Mouse (Mus musculus) midbrain, embryonic 10.5 days (tissue): ENCODE data around the gene Masp2. TPM values are rescaled to one million over a fixed set of nuclear protein-coding genes. Genes with fewer than 3 reads are reported as not detected.
A peak's percentile ranks its signal among the peaks of the same experiment; 100 is the strongest.

Experiments used
- DNase-seq: peaks from one replicate; pipeline ENCODE4 v3.0.0-alpha.2; 2017; ENCODE audit warnings: low spot score
- H3K27ac ChIP-seq: fragments of 300-500 bp; sonication (generic); replicated peaks from 2 replicates; pipeline ENCODE4 v1.5.1; 2016; ENCODE audit warnings: mild to moderate bottlenecking
- H3K27me3 ChIP-seq: fragments of 300-500 bp; sonication (generic); 2 replicates; pipeline ENCODE4 v1.6.1; 2016; ENCODE audit warnings: low read depth, mild to moderate bottlenecking; ENCODE audit not compliant: poor library complexity, severe bottlenecking
- H3K36me3 ChIP-seq: fragments of 300-500 bp; sonication (generic); 2 replicates; pipeline ENCODE4 v1.6.1; 2016; ENCODE audit warnings: mild to moderate bottlenecking, moderate library complexity
- H3K4me1 ChIP-seq: fragments of 300-500 bp; sonication (generic); 2 replicates; pipeline ENCODE4 v1.6.1; 2016
- H3K4me3 ChIP-seq: fragments of 300-500 bp; sonication (generic); 2 replicates; pipeline ENCODE4 v1.5.1; 2016; ENCODE audit warnings: mild to moderate bottlenecking, moderate library complexity
- H3K9me3 ChIP-seq: fragments of 300-500 bp; sonication (generic); replicated peaks from 2 replicates; pipeline ENCODE4 v1.6.1; 2016; ENCODE audit warnings: mild to moderate bottlenecking
- WGBS: fragments of 180-500 bp; shearing (Covaris S2); methylation state at CpG from one replicate; pipeline ENCODE4 v1.1.7; 2016; 5-methylcytosine and 5-hydroxymethylcytosine counted together
- polyA plus RNA-seq: library from polyadenylated mRNA; unstranded; fragments of >200 nt; fragmentation: Nextera tagmentation; extraction: Ambion mirVana; gene quantifications from 2 replicates; pipeline ENCODE4 v1.2.1, GENCODE M21; 2016

The Masp2 gene
- polyA plus RNA-seq, 1 experiment from 2014 or later, result 0.12 TPM

DNA sequence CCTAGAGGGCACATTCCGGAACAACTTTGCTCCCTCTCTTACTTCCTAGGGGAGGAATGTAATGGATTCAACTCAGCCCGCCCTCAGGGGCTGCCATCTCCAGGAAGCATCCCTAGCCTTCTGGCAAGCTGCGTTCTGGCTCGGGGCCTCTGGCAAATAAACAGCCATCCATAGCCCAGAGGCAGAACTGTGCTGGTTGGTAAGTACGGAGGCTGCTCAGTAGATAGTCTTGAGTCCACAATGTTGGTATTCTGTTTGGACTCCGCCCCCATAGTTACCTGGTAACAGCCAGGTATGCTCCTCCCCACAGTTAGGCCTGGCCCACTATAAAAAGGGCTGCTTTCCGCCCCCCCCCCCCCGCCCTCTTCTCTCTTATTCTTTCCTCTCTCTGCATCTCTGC is 12.8 kb upstream of the Masp2 start:
- 67% methylated on average over 6 of the region's 8 CpGs for WGBS
- H3K4me3 ChIP-seq, result no peak overlapping the region
- no peak for DNase-seq

DNA sequence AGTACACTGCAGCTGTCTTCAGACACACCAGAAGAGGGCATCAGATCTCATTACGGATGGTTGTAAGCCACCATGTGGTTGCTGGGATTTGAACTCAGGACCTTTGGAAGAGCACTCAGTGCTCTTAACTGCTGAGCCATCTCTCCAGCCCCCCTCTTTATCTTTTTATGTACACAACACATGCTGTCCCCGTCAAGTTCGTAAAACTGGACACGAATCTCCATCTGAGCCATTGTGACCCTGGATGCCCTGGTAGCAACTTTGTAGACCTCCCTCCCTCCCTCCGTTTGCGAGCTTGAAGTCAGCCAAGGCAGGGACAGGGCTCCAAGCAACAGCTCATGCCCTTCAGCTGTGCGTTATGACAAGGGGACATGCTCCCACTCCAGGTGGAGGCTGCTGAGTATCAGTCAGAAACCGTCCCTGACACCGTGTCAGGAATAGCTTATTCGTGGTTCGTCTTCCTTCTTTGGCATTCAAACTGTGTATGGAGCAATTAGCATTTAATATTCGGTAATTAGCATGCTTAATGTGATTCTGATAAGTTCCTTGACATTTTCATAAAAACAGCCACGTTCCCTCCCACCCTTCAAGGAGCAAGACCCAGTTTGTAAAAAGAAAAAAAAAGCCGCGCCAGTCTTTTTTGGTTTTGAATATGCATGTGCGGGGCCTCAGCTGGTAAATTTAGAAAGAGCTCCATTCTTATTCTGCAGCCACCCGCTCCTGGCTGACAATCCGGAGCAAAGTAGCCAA is 11.8 kb upstream of the Masp2 start:
- DNase-seq, result peak; percentile 41
- H3K4me3 ChIP-seq, result peak overlapping the region; percentile 98
- WGBS, result 11% methylated on average over 18 of the region's 18 CpGs
- peaks cover 32% of the 10 kb centered on the region for H3K36me3 ChIP-seq
- peaks cover 25% of the 10 kb centered on the region for H3K4me1 ChIP-seq
- no peaks in the 10 kb centered on the region for H3K27me3 ChIP-seq
- H3K9me3 ChIP-seq, result no peaks in the 10 kb centered on the region
- peak overlapping the region; percentile 93 for H3K27ac ChIP-seq

More for the DNA sequence above, 12.8 kb upstream of the Masp2 start:
- no peaks in the 10 kb centered on the region for H3K9me3 ChIP-seq
- H3K27ac ChIP-seq, result no peak overlapping the region
- H3K27me3 ChIP-seq, result no peaks in the 10 kb centered on the region
- peaks cover 25% of the 10 kb centered on the region for H3K4me1 ChIP-seq
- peaks cover 22% of the 10 kb centered on the region for H3K36me3 ChIP-seq

DNA sequence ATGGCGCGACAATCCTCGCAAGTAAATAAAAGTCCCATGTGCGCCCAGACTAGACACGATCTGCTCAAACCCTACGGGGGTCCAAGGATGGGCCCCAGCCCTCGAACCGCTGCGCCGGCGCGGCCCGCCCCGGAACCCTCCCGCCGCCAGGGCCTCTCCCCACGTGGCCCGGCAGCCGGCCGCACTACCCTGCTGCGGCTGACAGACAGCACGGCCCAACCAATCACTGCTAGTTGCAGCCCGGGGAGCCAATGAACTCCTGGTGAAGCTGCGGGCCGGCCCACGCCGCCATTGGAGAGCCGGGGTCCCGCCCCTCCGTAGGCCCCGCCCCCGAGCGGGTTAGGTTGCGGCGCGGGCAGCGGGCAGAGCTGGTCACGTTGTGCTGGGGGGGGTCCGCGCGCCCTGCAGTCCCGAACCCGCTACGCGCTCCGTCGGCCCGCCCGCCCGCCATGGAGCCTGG is 11.2 kb upstream of the Masp2 start, which contains the start of gene Srm:
Gene Srm (plus strand): TSS at position 333 of the 460 bp plus-strand sequence.
- Histone ChIP-seq H3K27ac (peak within 1 kb of the TSS; percentile 93), H3K36me3 (peaks cover 38% of the 10 kb centered on the region), H3K9me3 (no peaks in the 10 kb centered on the region), H3K27me3 (no peaks in the 10 kb centered on the region), H3K4me3 (peak within 1 kb of the TSS; percentile 98), H3K4me1 (peaks cover 25% of the 10 kb centered on the region)
- WGBS, result 1% methylated on average over 50 of the region's 50 CpGs
- peak; percentile 97 for DNase-seq

DNA sequence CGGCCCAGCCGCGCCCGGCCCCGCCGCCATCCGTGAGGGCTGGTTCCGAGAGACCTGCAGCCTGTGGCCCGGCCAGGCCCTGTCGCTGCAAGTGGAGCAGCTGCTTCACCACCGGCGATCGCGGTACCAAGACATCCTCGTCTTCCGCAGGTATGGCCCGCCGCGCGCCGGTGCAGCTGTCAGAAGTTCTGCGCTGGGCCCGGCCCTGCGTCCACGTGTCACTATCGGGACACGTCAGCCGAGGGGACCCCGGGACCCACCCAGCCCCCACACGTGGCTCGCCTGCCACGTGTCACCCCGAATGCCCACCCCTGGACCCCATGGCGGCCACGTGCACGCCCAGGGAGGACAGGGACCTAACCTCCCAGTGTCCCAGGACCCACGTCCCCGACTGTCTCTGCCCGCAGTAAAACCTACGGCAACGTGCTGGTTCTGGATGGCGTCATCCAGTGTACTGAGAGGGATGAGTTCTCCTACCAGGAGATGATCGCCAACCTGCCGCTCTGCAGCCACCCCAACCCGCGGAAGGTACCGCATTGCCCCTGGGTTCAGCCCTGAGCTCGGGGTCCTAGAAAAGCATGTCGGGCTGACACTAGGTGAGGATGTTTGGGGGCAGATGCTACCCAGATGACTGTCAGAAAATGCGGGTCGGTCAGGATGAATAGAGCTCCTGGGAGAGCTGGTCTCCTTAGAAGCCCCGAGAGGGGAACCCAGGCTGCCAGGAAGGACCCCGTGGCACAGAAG is 10.5 kb upstream of the Masp2 start:
- peak overlapping the region; percentile 93 for H3K27ac ChIP-seq
- H3K4me1 ChIP-seq, result peaks cover 25% of the 10 kb centered on the region
- H3K4me3 ChIP-seq, result peak overlapping the region; percentile 98
- H3K27me3 ChIP-seq, result no peaks in the 10 kb centered on the region
- no peak for DNase-seq
- no peaks in the 10 kb centered on the region for H3K9me3 ChIP-seq
- under 1% methylated on average over 53 of the region's 53 CpGs for WGBS
- H3K36me3 ChIP-seq, result peaks cover 45% of the 10 kb centered on the region

DNA sequence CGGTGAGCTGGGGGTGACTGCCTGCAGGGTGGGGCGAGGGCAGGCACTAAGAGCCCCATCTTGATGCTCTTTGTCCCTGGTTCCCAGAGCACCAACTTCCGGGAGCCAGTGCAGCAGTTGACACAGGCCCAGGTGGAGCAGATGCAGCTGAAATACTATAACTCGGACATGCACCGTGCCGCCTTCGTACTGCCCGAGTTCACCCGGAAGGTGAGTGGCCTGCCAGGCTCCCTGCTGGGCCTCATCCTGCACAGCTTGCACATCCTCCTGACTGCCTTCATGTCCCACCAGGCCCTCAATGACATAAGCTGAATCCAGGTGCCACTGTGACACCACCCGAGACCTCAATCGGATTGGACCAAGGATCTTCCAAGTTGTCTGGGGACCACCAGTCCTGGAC is 8.4 kb upstream of the Masp2 start:
- H3K4me1 ChIP-seq, result peaks cover 25% of the 10 kb centered on the region
- H3K27me3 ChIP-seq, result no peaks in the 10 kb centered on the region
- 93% methylated on average over 11 of the region's 11 CpGs for WGBS
- no peak overlapping the region for H3K27ac ChIP-seq
- no peak overlapping the region for H3K4me3 ChIP-seq
- peaks cover 66% of the 10 kb centered on the region for H3K36me3 ChIP-seq
- no peak for DNase-seq
- peaks cover 5% of the 10 kb centered on the region; the same call in 1 of the 2 replicates for H3K9me3 ChIP-seq

DNA sequence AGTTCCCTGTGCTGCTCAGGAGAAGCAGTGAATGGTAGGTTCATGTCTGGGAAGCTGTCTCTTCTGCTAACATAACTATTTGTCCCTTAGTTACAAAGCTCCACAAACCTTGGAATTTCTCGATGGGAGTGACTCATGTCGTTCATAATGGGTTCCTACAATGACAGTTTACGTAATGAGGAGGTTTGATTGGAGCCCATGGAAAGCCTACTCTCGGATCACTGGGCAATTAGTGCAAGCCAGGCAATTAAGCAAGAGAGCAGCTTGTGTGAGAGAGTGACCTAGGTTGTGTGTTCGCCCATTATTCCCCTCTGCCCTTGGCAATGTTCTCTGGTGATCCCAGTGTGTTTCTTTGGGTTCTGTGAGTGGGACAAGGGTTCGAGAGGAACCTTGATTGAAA is 6.4 kb upstream of the Masp2 start:
- DNase-seq, result no peak
- H3K9me3 ChIP-seq, result peaks cover 7% of the 10 kb centered on the region; the same call in 1 of the 2 replicates
- peaks cover 78% of the 10 kb centered on the region for H3K36me3 ChIP-seq
- H3K27me3 ChIP-seq, result no peaks in the 10 kb centered on the region
- 94% methylated on average over 6 of the region's 6 CpGs for WGBS
- no peak overlapping the region for H3K4me3 ChIP-seq
- no peak overlapping the region for H3K27ac ChIP-seq
- H3K4me1 ChIP-seq, result peaks cover 20% of the 10 kb centered on the region

DNA sequence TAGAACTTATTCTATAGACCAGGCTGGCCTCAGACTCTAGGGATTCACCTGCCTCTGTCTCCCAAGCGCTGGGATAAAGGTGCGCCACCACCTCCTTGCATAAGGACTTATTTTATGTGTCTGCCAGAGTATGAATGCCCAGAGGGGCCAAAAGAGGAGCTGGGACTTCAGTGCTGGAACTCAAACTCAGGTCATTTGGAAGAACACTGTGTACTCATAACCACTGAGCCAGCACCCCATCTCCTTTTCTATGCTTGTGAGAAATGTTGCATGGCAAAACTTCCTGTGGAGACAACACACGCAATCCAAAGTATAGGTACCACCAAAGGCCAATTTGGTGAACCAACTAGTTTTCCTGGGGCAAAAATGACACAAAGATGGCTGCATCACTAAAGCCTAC is 5.6 kb upstream of the Masp2 start:
- H3K9me3 ChIP-seq, result peaks cover 7% of the 10 kb centered on the region; the same call in 1 of the 2 replicates
- no peak overlapping the region for H3K27ac ChIP-seq
- WGBS, result 98% methylated on average over 3 of the region's 3 CpGs
- DNase-seq, result no peak
- H3K27me3 ChIP-seq, result no peaks in the 10 kb centered on the region
- H3K4me3 ChIP-seq, result no peak overlapping the region
- H3K4me1 ChIP-seq, result peaks cover 18% of the 10 kb centered on the region
- peaks cover 78% of the 10 kb centered on the region for H3K36me3 ChIP-seq

DNA sequence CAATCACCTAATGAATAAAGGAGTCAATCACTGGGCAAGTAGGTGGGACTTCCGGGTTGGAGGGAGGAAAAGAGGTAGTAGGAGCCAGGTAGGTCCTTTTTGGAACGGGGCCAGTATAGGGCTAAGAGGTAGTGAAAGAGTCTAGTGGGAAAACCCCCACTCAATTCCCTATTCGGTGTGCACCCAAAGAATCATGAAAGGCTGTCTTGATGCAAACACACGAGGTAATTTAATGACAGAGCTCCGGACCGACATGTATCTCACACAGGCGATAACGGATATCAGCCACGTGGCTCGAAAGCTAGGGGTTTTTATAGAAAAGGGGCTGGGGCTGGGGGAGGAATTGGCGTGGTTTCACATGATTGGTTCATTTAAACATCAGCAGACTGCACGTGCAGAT is 3.5 kb upstream of the Masp2 start:
- H3K4me1 ChIP-seq, result no peaks in the 10 kb centered on the region
- DNase-seq, result no peak
- 94% methylated on average over 12 of the region's 12 CpGs for WGBS
- no peak overlapping the region for H3K4me3 ChIP-seq
- peaks cover 64% of the 10 kb centered on the region for H3K36me3 ChIP-seq
- peaks cover 7% of the 10 kb centered on the region; the same call in 1 of the 2 replicates for H3K9me3 ChIP-seq
- no peak overlapping the region for H3K27ac ChIP-seq
- H3K27me3 ChIP-seq, result no peaks in the 10 kb centered on the region

DNA sequence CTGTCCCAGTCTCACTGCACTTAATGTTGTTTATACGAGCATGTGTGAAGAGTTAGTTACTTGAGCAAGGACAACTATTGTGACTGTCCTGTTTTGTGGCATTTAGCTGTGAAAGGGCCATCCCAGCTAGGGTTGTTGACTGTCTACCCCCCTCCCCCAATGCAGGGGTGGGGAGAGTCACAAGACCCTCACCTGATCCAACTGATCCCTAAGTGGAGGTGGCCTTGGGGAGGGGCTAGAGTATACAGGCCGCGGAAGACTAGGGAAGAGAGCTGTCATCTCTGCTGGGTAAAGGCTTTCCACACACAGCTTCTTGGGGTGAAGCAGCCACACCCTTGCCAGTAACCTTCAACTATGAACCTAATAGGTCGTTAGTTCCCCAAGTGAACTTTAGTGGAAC is 2.0 kb upstream of the Masp2 start:
- Histone ChIP-seq H3K9me3 (peaks cover 7% of the 10 kb centered on the region; the same call in 1 of the 2 replicates), H3K4me3 (no peak overlapping the region), H3K36me3 (peaks cover 49% of the 10 kb centered on the region), H3K27ac (no peak overlapping the region), H3K4me1 (peaks cover 4% of the 10 kb centered on the region; the same call in 1 of the 2 replicates), H3K27me3 (no peaks in the 10 kb centered on the region)
- no peak for DNase-seq
- WGBS, result 91% methylated on average over 4 of the region's 4 CpGs

DNA sequence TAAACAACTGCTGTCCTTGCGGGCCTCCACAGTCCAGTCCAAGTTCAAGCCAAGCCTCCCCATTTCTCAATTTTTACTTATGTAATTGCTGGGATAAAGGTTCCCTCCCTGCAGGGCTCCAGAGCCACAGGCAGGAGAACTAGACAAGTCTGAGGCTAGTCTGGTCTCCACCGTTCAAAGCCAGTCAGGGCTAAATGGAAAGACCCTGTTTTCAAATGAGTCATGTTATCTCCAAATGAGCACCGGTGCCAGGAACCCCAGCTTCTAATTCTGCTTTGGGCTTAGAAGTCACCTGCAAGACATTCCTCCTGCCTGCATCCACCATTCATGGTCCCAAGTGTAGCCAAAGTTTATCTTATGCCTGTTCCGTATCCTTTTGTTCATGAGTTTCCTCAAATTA is 483 bp upstream of the Masp2 start:
- Histone ChIP-seq H3K27me3 (no peaks in the 10 kb centered on the region), H3K4me1 (peaks cover 4% of the 10 kb centered on the region; the same call in 1 of the 2 replicates), H3K4me3 (no peak overlapping the region), H3K36me3 (peaks cover 33% of the 10 kb centered on the region), H3K9me3 (peaks cover 7% of the 10 kb centered on the region; the same call in 1 of the 2 replicates), H3K27ac (no peak overlapping the region)
- DNase-seq, result no peak
- WGBS, result 88% methylated on average over 4 of the region's 4 CpGs

DNA sequence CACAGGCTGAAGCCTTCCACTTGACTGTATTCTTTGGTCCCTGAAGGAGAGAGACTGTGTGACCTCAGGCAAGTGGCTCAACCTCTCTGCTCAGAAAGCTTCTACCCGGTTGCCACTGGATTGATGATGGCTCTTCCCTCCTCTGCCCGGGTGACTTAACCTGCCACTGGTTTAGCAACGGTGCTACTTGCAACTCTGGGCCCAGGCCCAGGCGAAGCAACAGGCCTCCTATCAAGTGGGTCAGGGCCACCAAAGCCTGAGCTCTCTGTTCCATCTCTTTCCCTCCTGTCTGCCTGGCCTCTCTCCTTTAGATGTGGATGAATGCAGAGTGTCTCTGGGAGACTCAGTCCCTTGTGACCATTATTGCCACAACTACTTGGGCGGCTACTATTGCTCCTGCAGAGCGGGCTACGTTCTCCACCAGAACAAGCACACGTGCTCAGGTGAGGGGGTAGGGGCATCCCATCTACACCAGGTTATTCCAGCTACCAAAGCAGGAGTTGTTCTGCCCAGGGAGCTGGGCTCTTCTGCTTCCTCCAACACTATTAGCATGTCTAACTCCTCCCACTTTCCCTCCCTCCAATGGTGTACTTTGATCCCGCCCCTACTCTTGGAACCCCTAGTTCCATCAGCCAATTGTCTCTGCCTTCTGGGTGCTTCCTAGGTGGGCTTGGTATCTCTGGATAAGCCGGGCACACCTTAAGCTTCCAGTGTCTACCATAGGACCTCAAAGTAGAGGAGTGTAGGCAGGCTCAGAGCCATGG is 1.2 kb downstream of the Masp2 start:
- H3K4me3 ChIP-seq, result no peak overlapping the region
- 67% methylated on average over 10 of the region's 10 CpGs for WGBS
- peaks cover 4% of the 10 kb centered on the region; the same call in 1 of the 2 replicates for H3K4me1 ChIP-seq
- no peaks in the 10 kb centered on the region for H3K27me3 ChIP-seq
- DNase-seq, result no peak
- no peak overlapping the region for H3K27ac ChIP-seq
- H3K9me3 ChIP-seq, result peaks cover 6% of the 10 kb centered on the region; the same call in 1 of the 2 replicates
- H3K36me3 ChIP-seq, result peaks cover 21% of the 10 kb centered on the region

DNA sequence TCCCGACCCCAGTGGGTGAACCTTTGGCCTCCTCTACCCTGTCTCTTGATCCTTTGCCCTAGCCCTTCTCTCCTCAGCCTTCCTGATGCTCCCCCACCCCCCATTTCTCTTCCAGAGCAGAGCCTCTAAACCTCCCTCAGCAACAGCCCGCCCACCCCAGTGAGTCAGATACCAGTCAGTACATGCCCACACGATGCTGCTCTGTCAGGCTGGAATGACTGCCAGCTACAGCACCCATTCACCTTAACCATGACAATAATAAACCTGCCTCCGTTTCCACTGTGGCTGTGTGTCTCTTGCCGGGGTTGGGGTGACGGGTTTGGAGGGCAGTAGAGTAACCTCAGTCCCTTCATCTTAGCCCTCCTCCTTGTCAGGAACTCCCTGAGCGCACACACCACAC is 1.8 kb downstream of the Masp2 start:
- Histone ChIP-seq H3K9me3 (0 out of 2 replicates have a peak, but pooled peaks cover under 1% of the 10 kb centered on the region), H3K36me3 (peaks cover 15% of the 10 kb centered on the region), H3K4me3 (no peak overlapping the region), H3K27me3 (no peaks in the 10 kb centered on the region), H3K27ac (no peak overlapping the region), H3K4me1 (peaks cover 4% of the 10 kb centered on the region; the same call in 1 of the 2 replicates)
- no peak for DNase-seq
- WGBS, result 81% methylated on average over 7 of the region's 7 CpGs
